Mouse (Mus musculus) thymus, postnatal 14 days (tissue): ENCODE measurements around the gene Nup62.

Experiments used
- DNase-seq: peaks from one replicate; pipeline ENCODE4 v3.0.0; 2021

The Nup62 gene

DNA sequence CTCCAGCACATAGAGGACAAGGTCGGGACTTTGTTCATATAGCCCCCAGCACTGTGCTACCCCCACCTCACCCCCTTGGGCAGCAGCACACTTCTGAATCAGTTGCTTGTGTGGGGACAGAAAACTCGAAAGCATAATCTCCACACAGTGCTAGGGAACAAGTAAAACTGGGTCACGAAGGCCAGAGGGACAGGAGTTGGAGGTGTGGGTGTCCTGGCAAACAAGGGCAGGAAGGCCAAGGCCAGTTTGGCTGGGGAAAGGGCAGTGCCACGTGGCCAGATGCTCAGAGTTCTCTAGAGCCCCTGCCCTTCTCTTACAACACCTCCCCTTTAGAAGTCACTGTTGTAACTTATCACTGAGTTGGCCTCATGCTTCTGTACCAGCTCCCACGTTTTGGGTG lies 4.0 kb downstream of the Nup62 start:
- peak; percentile 2 for DNase-seq

GRCm38 (mm10) chr7:44820525-44820924 lies 4.6 kb downstream of the Nup62 start:
- no peak for DNase-seq

GRCm38 (mm10) chr7:44821666-44822448 lies 6.0 kb downstream of the Nup62 start:
- DNase-seq: no peak

GRCm38 (mm10) chr7:44823409-44823808 lies 7.5 kb downstream of the Nup62 start:
- DNase-seq: no peak

GRCm38 (mm10) chr7:44824872-44825271 lies 9.0 kb downstream of the Nup62 start:
- DNase-seq: peak; percentile 86

DNA sequence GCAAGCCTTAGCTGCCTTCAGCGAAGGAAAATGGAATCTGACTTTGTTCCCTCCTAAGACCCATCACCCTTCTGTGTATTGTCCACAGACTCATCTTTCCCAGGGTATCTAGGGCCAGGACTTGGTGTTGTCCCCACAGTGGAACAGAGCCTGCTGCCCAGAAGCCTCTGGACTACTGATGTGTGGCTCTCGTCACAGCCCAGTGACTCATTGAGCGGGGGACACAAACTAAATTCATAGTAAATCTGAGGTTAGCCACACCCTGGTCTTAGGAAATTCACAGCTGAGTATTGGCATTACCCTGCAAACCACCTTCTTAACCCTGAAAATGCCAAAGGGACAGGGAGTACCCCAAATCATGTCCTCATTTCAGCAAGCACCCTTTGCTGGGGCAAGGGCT lies 10.9 kb downstream of the Nup62 start:
- no peak for DNase-seq

DNA sequence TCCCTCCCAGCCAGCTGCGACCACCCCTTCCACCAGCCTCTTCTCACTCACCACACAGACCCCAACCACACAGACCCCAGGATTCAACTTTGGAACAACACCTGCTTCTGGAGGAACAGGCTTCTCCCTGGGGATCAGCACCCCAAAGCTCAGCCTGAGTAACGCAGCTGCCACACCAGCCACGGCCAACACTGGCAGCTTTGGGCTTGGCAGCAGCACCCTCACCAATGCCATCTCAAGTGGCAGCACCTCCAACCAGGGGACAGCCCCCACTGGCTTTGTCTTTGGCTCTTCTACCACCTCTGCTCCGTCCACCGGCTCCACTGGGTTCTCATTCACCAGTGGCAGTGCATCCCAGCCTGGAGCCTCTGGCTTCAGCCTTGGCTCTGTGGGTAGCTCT lies 12.8 kb downstream of the Nup62 start:
- no peak for DNase-seq

- no peak for DNase-seq
These were observed 16.9 kb downstream of the Nup62 start for GRCm38 (mm10) chr7:44832763-44833162.

- DNase-seq: no peak
These were observed 19.6 kb downstream of the Nup62 start for GRCm38 (mm10) chr7:44835373-44836015.

DNA sequence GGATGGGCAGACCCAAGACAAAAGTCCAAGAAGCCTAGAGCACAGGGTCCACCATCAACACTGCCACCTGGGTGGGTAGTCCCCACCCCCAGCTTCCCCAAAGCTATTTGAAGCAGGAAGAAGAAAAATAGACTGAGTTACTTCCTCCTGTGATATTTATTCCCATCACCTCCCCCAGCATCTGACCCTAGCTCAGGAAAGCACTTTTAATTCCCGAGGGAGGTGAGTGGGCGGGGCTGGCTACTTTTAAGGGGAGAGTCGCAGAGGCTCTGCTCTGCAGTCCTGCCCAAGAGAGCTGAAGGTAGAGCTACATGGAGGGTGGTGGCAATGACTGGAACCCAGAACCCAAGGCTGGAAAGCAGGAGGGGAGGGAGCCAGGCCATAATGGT lies 20.1 kb downstream of the Nup62 start:
- DNase-seq: no peak

GRCm38 (mm10) chr7:44836423-44837053 lies 20.6 kb downstream of the Nup62 start:
- DNase-seq: no peak

GRCm38 (mm10) chr7:44838073-44838472 lies 22.2 kb downstream of the Nup62 start:
- DNase-seq: no peak

DNA sequence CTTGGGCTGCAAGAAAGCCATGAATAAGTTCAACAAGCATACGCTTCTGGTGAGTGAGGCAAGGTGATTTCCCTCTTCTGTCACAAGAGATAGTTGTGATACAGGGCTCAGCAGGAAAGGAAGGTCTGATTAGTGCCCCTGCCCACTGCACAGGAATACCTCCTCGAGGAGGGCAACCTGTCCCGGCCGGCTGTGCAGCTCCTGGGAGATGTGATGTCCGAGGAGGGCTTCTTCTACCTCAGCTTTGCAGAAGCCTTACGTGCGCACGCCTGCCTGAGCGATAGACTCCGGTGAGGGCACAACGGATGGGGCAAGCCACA lies 23.2 kb downstream of the Nup62 start:
- no peak for DNase-seq

- DNase-seq: peak; percentile 58
These were observed 23.8 kb downstream of the Nup62 start for GRCm38 (mm10) chr7:44839491-44840191.

DNA sequence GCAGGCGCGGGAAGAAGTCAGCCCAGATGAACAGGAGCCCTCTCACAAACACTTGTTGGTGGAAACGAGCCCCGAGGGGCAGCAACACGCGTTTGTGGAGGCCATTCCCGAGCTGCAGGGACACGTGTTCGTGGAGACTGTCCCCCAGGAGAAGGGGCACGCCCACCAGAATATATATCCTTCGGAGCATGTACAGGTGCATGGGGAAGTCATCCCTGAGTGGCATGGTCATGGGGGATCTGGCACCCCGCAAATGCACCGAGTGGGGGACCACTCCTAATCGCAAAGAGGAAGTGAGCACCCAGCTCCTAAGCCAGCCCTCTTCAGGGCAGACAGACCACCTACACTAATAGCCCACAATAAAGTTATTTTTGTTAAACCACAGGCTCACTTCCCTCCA lies 24.5 kb downstream of the Nup62 start:
- no peak for DNase-seq

GRCm38 (mm10) chr7:44841825-44842463 lies 26.1 kb downstream of the Nup62 start:
- DNase-seq: no peak

- DNase-seq: no peak
These were observed 29.1 kb downstream of the Nup62 start for GRCm38 (mm10) chr7:44845006-44845405.

- no peak for DNase-seq
These were observed 30.9 kb downstream of the Nup62 start for GRCm38 (mm10) chr7:44846804-44847203.

DNA sequence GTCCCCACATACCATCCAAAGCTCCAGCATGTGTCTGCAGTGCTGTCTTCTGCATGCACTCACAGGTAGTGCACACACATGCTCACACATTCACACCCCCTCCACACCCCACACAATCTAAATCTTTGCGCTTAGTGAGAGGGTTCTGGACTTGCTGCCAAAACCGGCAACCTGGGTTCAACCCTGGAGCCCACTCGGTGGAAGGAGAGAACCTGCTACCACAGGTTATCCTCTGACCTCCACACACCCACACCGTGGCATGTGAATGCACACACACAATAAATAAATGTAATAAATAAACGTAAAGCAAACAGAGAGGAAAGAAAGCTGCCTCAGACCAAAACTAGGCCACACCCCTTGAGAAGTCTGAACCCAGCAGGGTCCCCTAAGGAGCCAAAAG lies 31.9 kb downstream of the Nup62 start:
- no peak for DNase-seq

DNA sequence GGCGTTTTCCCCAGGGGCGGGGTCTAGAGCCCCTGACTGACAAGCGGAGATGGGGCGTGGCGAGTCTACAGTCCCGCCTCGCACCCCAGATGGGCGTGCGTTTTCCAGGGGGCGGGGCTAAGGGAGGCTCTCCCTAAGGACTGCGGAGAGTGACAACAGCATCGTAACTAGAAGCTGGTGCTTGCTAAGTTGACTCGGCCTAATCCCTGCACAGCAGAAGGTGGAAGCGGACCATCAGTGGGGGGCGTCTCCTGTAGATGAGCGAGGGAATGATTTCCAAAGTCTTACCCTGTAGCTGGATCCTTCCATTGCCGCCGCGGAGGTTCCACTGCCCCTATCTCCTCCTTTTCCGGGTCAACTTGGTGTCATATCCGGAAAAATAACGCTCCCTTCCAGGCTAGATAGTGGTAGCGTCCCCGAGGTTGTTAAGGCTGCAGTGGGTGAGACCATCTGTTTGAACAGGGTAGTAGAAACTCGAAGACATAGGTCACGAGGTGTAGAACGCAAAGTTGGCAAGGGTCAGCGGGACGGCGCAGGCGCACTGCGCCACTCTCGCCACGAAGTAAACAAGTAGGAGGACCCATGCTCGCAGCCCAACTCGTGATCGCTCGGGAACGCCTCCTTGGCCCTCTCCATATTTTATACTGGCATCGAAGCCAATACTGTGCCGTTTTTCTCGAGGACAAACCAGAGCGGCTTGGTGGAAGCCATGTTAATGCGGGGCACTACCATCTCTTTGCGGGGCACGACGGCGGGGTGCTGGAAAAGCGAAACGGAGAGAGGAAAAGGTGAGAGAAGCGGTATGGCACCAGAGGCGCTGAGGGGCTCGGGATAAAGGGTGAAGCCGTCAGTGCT lies 32.9 kb downstream of the Nup62 start, which contains the start of the genes Akt1s1 and Tbc1d17:
TSS of gene Akt1s1 (plus strand) at position 431 of the 855 bp plus-strand sequence.
TSS of gene Tbc1d17 (minus strand) at position 519 of the 855 bp plus-strand sequence.
- DNase-seq: peak; percentile 98

DNA sequence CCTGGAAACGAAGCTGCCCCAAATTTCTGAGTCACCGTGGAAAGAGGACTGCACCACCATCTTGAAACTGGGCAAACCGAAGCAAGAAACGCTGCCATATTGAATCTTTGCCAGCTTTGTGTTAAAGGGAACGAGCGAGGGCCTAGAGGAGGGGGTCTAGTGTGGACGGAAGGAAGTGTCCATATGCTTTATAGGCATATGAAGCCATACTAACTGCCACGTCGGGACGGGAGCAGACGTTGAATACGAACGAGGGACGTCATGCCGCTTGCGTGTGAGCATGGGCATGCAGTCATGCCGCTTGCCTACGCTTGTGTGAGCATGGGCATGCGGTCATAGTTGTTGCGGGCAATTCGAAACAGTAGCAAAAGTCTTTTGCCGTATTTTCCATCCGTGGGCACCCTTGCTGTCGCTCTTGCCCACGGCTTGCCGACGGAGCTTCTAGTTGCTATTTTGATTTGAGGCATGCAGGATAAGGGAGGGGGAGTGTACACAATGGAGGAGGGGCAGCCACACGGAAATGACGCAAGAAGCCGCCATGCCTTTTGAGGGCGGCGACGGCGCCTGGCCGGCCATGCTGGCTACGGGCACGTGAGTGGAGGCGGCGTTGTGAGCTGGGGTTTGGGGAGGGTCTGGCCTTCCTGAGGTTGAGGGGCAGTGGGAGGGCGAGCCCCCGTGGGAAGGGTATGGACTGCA lies 33.7 kb downstream of the Nup62 start:
- peak; percentile 93 for DNase-seq
